Mouse (Mus musculus) neutrophil, adult 5-6 weeks (primary cell): ENCODE measurements around the gene Ispd. TPM values are rescaled to one million over a fixed set of nuclear protein-coding genes. Genes with fewer than 3 reads are reported as not detected.
"Not testable (repeated sequence)": the region's sequence is repeated elsewhere in the genome, so short reads cannot be mapped to it uniquely, and the experiment has no call there.

Source experiments
- ATAC-seq: fragments of 151-379, 151-347 bp; 2 replicates; pipeline ENCODE4 v1.8.0; 2017; ENCODE audit warnings: mild to moderate bottlenecking, moderate TSS enrichment; ENCODE audit not compliant: insufficient number of reproducible peaks, poor library complexity, low FRiP score, severe bottlenecking; ENCODE audit errors: extremely low read depth
- total RNA-seq: library from RNA; stranded (forward); fragments of 200-1000 nt; gene quantifications from 2 replicates; pipeline ENCODE4 v1.2.3, GENCODE M21; 2017

The Ispd gene
- 1.0 and 1.5 TPM in 2 replicates for total RNA-seq

GRCm38 (mm10) chr12:36381441-36382340 is at the start of gene Ispd, which contains the start of gene D630036H23Rik:
TSS of gene Ispd (plus strand) at chr12:36381450.
TSS of gene D630036H23Rik (minus strand) at chr12:36382181.
- ATAC-seq: peak; percentile 47; the same call in 1 of the 2 replicates

- ATAC-seq: no peak
Observed at GRCm38 (mm10) chr12:36332676-36333075, 48.6 kb upstream of the Ispd start.

DNA sequence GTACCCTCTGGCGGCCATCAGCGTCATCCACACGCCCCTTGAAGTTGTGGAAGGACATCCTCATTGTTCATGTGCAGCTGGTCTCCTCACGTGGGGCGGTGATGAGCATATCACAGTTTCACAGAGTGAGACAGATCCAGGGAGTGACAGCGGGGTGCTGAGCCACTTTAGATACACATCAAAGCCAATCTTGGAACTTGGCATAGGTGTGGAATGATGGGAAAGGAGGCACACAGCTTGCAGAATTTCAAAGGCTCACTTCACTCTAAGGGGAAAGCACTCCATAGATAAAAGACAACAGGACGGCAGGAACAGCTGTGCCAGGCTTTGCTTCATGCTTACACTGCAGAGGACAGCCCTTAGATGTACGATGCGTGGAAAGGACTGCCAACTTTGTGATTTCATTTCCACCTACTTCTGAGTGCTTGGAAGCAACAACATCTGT is 47.4 kb upstream of the Ispd start:
- no peak for ATAC-seq

GRCm38 (mm10) chr12:36344131-36344530 is 37.1 kb upstream of the Ispd start:
- no peak for ATAC-seq

DNA sequence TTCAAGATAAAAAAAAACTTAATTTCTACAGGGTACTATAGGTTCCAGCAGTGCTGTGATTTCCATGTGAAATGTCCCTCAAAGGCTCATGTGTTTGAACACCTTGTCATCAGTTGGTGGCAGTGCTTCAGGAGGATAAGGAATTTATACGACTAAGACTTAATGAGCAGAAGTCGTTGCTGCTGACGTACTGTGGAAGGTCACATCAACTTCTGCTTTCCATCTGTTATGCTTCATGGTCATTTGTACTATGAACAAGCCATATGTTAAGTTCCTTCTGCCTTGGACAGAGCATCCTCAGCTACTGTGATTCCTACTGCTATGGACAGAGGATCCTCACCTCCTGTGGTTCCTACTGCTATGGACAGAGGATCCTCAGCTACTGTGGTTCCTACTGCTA is 21.2 kb upstream of the Ispd start:
- peak; percentile 80 for ATAC-seq

DNA sequence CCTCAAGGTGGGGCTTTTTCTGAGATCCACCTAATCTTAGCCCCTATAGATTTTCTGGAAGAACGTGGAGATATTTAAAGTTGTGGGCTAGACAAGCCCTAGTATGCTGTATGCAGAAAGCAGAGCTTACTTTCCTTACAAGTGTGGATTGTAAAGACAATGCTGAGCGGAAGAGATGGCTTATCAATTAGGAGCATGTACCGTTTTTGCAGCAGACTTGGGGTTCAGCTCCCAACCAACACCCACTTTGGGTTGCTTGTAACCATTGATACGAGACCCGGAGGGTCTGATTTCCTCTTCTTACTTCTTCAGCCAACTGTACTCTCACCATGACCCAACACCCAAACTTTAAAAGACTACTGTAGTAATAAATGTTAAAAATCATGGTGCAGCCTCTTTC is 20.6 kb upstream of the Ispd start:
- ATAC-seq: no peak

DNA sequence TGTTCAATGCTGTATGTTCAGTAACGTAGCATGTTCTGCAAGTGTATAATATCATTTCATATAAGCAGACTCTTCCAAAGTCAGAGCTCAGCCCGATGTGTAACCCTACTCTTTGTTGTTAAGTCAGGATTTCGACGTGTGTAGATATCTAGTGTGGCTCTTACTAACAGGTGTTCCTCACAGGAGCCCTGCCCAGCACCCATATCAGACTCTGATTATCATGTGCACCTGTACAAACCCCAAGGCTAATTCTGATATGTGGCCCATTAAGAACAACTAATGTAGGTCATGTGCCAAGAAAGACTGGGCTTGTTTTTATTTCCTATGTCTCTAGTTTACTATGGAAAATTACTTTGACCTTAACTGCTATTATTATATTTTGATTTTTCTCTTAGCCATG is 17.2 kb upstream of the Ispd start:
- no peak for ATAC-seq

DNA sequence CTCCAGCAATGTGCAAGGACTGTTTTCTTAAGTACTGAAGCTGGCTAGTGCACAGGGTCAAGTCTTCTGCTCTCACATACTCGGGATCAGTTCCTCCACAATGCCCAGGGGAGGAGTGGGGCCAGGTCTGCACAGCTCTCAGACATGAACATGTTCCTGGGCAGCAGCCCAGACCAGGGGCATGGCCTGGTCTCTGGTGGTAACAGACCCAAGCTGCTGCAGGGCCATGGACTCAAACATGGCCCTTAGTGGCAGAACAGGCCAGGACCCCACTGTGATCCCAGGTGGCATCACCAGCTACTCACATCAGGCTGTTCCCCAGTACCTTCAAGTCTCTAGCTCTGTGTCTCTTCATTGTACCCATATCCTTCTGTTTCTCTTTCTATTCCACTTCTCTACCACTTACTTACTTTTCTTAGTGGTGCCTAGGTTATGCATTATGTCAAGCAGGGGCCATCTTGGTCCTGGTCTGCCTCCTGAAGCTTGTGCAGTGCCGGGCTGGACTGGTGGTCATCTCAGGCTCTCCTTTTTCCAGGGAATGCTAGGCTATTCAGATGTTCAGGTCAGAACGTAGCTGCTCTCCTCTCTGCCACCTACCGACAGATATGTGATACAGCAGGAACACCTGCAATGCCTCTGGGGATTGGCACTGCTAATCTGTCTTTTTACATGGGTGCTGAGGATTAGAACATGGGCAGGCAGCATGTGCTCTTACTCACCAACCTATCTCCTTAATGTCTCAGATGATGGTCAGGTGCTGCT is 7.8 kb upstream of the Ispd start:
- peak; percentile 39; the same call in 1 of the 2 replicates for ATAC-seq

- not testable (repeated sequence) for ATAC-seq
Observed at GRCm38 (mm10) chr12:36376391-36376790, 4.9 kb upstream of the Ispd start.

GRCm38 (mm10) chr12:36380254-36380653 is 996 bp upstream of the Ispd start:
- no peak for ATAC-seq

DNA sequence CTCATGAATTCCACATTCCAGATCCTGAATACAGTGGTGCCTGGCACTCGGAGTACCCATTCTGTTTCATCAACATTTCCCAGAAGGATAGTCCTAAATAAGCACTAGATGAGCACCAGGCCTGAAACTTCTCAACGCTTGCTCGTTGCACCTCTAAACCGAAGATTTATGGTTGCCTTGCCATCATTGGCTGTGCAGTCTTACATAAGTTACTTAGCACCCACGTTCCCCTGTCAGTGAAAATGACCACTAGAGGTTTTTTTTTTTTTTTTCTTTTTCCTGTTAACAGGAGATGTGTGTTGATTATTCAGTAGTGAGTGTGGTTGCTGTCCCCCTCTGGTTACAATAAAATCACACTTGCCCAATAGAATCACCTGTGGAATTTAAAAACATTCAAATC is 444 bp upstream of the Ispd start:
- ATAC-seq: no peak

- ATAC-seq: no peak
Observed at GRCm38 (mm10) chr12:36385386-36385785, 4.1 kb downstream of the Ispd start.

DNA sequence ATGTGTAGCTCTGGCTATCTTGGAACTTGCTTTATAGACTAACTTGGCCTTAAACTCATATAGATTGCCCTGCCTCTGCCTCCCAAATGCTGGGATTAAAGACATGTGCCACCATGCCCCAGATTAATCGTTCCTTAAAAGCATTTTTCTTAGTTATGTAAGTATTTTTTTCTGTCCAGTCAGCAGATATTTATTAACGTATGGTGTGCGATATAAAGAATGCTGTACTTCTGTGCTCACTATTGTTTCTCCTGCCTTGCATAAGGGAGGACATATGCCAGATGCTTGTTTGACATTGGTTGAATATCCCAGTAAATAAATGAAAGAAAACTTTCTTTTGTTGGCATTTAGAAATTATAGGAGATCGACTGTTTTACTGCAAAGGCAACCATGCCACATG is 5.7 kb downstream of the Ispd start:
- ATAC-seq: no peak

DNA sequence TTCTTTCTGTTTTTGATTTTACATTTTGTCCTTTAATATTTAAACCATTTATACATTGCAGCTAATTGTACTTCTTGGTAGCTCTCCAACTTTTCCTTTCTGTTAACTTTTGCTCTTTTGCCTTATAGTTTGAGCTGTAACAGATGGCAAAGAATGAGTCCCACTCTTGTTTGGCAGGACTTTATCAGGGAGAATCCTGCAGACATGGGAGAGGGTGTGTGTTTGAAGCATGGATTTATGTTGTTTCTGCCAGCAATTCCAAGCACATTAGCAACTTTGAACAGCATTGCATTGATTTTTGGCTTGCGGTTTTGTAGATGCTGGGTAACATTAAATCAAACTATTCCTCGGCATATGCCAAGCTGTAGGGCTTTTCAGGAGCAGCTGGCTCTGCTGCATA is 13.9 kb downstream of the Ispd start:
- no peak for ATAC-seq

DNA sequence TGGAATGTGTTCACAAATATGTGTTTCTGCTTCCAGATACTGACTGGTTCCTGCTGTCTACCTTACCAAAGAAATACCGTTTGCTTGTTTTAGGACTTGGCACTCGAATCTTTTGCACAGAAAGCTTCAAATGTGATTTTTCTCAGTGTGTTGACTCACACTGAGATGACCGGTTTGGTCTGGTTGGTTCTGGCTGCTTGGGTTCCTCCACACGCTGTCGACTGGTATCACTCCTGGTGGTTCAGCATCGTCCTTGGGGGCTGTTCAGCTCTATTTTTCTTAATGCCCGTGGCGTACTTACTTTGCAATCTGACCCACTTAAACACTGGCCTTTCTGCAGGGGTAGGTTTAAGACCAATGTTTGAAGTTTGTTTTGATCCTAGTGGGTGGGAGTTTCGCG is 42.4 kb downstream of the Ispd start:
- ATAC-seq: no peak

DNA sequence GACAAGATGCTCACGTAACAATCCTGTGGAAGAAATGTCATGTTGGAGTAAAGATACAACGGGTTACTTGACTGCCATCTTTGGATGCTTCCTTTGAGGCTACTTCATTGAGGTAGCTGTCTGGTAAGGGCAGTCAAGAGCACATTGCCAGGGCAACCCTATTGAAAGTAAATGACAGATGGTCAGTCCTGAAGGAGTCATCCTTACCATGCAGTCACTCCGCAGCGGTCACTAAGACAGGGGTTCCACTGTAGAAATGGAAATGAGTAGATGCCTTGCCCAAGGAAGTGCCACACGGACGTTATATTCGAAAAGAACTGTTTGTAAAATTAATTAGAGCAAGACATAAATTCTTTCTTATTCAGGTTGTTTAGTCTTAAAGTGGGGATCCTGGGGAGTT is 44.0 kb downstream of the Ispd start:
- no peak for ATAC-seq

- no peak for ATAC-seq
Observed at GRCm38 (mm10) chr12:36426163-36427045, 45.2 kb downstream of the Ispd start.

DNA sequence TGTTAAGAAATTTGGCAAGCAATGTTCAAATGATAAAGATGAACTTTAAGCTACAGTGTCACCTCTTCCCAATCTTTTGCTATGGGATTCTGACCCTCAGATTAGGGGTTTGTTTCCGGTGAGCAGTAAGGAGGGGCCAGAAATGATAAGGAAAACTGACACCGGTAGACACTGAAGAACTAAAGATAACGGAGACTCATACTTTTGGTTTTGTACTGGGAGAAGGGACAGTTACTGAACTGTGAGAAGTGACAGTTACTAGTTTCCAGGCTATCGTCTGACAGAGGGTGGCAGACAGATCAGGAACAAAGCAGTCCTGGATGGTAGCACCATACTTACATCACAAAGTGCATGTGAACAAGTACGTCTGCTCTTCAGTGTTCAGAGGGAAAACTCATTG is 55.7 kb downstream of the Ispd start:
- no peak for ATAC-seq

DNA sequence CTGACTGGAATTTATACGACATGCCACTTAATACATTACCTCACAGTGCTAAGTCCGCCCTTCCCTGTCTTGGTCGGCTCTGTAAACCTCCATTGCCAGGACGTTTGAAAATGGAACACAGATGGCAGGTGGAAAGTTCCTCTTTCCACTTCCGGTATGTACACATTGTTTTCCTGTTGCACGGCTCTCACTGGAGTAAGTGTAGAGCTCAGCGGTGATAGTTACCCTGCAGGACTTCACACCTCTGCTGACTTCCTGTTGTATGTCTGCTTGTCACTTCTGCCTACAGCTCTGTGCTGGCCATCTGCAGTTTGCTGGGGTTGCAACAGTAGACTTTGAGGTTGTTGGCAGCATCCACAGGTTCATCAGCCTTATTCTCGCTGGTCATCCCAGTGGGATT is 58.1 kb downstream of the Ispd start:
- 0 out of 2 replicates have a peak, but pooled peaks have one; percentile 23 for ATAC-seq
